Mouse (Mus musculus) T-helper 1 cell (primary cell): ENCODE data around the gene Cnn1.
"Not testable (repeated sequence)": the region's sequence is repeated elsewhere in the genome, so short reads cannot be mapped to it uniquely, and the experiment has no call there.

Experiments used
- in situ Hi-C: fragments of 300-600 bp; cut with MboI, MseI; formaldehyde crosslinking; loops from one replicate; pipeline ENCODE4 v1.15.1; 2025; ENCODE audit warnings: high pct_unique_total_duplicates

Cnn1 gene

DNA sequence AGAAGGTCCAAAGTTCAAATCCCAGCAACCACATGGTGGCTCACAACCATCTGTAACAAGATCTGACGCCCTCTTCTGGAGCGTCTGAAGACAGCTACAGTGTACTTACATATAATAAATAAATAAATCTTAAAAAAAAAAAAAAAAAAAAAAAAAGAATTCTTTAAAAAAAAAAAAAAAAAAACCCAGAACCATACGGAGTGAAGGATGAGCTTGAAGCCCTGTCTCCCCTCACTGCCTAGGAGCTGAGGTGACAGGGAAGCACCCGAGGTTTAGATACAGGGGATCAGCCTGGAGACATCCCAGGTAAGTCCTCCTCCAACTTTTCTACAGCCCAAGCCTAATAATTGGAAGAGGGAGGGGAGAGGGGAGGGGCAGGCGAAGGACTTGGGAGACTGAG is 23.2 kb upstream of the Cnn1 start:
- in situ Hi-C loops, result not testable (repeated sequence)

DNA sequence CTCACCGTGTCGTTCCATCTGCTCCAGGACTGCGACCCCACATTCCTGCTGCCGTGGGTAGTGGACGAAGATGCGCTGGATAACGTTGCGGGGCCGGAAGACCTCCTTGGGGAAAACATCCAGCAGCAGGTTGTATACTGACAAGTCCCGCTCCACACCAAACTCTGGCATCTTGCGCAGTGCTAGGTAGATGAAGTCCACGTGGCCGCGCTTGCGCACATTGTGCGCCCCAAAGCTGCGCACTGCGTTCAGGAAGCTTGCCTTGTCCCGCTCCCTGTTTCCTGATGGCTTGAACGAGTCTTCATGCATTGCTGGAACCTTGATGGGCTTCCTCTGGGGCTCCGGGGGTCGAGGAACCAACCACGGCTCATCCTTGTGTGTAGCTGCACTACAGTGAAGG is 22.8 kb upstream of the Cnn1 start:
- in situ Hi-C loops, result no loop called here

DNA sequence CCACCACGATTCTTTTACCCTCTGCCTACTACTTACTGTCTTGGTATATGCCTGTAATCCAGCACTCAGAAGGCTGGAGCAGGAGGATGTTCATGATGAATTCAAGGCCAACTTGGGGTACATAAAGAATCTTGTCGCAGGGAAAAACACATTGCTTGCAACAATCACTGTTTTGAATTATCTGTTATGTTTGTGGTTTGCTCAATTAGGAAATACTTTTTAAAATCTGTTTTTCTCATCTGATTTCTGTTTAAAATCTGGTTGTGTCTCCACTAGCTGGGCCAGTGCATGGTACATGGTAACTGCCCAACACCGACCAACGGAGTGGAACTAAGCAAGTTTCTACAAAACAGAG is 14.4 kb upstream of the Cnn1 start:
- in situ Hi-C loops, result no loop called here

DNA sequence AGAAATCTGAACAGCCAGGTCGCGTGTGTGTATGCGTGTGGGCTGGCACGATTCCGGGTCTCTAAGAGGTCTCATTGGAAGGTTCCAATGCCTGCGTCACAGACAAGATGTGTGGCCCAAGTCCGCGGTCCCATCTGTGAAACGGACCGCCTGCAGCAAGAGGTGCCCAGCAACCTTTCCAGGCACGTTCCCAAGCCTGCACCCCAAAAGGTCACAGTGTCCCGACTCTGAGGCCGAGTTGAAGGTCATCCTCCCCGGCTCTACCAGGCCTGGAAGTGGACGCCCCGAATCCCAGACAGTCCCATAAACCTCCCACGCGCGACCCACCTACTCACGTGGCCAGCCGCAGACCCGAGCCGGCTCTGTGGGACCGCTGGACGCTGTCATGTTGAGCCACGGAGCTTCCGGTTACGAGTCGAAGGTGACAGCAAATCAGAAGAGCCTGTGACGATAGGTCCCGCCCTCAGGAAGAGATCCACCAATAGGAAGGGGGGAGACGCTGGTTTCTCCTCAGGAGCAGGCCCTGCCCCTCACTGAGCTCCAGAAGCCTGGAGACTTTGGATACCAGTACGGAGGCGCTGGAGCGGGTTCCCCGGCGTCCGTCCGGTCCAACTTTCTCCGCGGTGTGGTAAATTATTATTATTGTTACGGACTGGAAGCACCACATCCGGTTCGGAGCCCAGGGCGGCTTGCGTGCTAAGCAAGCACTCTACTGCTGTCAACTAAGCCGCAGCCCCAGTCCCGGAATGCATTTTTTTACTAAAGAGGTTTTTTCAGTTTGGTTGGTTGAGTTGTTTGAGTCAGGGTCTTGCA is 13.8 kb upstream of the Cnn1 start, which contains the start of gene Ecsit:
Gene Ecsit, minus strand, starts transcription at position 417 of the 813 bp plus-strand sequence.
- in situ Hi-C loops, result no loop called here

DNA sequence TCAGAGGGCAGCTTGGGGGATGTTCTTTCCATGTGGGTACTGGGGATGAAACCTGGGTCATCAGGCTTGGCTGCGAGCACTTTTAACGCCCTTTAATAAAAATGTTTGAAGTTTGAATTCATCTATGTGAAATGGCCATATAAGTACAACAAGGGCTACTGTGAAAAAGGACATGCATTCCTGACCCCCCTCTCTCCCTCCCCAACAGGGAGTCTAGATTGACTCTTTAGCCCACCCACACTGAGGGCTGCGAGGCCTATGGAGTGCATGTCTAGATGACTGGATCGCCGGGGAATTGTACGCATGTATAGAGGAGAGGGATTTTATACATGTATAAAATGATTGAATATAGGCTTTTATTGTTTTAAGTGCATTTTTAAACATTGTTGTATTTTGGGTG is 13.0 kb upstream of the Cnn1 start:
- in situ Hi-C loops, result no loop called here

DNA sequence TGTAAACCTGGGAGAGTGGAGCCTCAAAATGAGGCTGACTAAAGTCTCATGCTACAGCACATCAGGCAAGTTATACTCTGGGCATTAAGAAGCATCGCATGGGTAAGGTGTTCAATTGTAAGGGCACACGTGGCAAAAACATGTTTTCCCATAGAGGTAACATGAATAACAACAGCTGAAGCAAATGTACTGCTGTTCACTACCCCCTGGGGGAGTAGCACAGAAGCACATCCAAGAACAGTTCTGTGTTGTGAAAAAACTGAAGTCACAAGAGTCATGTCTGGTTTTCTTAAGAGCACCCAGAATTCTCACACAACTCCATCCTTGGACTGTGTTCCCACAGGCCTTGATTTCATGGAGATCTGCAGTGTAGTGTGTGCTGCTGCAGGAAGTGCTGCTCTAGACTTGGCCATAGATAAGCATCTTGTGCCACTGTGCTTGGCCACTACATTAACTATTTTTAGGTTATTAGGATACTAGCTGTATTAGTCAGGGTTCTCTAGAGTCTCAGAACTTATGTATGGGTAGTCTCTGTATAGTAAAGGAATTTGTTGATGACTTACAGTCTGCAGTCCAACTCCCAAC is 11.9 kb upstream of the Cnn1 start:
- in situ Hi-C loops, result no loop called here

DNA sequence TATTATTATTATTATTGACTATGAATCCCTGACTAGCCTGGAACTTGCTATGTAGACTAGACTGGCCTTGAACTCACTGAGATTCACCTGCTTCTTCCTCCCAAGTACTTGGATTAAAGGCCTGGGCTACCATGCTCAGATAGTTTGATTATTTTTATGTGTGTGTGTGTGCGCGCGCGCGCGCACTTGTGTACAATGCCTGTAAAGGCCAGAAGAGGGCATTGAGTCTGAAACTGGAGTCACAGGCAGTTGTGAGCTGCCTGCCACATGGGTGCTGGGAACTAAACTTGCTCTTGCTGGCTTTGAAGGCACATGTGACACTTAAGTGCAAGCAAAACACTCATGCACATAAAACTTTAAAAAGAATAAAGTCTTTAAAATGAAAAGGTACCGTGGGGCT is 9.7 kb upstream of the Cnn1 start:
- in situ Hi-C loops, result no loop called here

DNA sequence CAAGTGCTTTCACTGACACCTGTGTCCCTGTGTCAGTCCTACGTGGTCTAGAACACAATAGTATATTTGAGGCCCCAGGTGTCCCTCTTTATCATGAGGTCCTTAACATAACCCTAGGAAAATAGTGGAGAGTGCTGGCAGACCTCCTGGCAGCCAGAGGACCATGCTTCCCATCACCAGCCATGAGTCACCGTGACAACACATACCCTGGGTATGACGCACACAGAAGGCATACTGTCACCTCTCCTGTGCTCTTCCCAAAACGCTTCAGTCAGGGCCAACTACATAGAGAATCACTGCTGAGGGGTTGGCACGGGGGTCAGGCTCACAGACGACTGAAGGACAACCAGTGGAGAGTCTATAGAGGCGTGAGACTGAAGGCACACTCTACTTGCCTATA is 9.0 kb upstream of the Cnn1 start:
- in situ Hi-C loops, result no loop called here

DNA sequence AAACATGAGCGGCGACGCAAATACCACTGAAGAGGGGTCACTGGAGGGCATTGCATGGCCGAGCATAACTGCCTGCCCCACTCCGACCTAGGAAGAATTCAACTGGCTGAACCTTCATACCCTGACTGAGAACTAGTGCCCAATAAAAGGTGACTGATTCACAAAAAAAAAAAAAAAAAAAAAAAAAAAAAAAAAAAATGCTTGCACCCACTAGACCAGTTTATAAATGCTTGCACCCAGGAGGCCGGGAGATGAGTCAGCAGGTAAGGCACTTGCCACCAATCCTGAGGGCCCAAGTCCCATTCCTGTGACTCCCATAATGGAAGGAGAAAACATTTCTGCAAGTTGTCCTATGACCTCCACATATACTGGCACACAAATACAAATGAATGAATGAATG is 6.3 kb upstream of the Cnn1 start:
- in situ Hi-C loops, result no loop called here

DNA sequence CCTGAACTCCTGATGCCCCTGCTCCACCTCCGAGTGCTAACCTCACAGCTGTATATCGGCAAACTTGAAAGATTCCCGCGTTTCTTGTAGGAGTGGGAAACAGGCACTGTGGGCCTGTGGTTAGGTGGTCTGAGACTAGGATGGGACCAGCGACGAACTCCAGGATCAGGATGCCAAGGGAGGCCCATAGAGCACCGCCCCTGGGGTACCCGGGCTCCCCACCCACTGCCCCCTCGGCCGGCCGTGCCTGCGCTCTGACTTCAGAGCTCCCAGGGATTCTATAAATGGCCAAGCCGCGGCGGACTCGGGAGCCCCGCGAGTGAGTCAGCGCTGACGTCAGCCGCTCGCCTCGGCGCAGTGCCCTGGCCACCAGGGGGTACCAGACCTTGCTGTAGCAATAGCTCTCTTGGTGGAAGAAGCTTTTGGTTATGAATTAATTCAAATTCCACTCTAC is 3.1 kb upstream of the Cnn1 start:
- in situ Hi-C loops, result no loop called here

DNA sequence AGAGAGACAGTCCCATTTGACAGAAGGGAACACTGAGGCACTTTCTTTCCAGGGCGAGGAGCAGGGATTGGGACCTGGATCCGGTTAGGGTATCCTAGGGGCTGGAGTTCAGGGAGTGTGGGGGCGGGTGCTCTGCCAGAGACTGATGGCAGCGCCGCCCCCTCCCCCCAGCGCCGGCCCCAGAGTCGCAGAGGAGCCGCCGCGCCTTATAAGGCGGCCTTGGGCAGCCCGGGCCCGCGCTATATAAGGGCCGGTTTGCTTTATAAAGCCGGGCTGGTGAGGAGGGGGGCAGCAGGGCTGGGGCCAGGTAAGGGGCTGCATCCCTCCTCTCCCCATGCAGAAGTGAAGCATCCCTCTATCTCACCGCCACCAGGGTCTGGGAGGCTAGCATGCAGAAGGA is 906 bp downstream of the Cnn1 start:
- in situ Hi-C loops, result no loop called here

DNA sequence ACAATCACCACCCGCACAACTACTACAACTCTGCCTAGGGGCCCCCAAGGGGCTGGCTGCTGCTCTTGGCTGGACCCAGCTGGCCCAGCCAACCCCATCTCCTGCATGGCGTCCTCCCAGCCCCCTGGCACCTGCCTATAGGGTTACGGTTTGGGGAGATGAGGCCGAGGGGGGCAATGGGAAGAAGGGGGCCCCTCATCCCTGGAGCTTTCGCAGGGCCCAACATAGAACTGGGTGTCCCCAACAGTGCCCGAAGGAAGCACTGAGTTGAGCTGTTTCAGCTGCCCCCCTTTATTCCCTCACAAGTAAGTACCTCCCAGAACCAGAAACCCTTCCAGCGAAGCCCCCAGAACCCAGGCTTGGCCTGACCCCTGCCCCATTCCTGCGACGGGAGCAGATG is 9.2 kb downstream of the Cnn1 start:
- in situ Hi-C loops, result no loop called here

DNA sequence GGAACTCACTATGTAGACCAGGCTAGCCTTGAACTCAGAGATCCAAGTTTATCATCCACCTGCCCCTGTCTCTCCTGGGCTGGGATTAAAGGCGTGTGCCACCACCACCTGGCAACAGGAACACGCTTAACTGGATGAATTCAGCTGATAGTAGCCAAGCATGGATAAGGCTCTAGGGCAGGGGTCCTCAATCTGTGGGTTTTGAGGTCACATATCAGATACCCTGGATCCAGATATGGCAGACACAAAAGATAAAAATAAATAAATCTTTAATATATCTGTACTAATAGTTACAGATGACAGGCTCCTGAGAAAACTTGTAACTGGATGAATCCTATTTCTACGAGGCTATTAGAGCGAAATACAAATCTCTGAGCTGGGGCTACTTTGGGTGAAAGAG is 16.6 kb downstream of the Cnn1 start:
- in situ Hi-C loops, result loop anchor here (5.0 kb wide), 1 partner anchor 103 kb away; no protein-coding TSS in a partner anchor

DNA sequence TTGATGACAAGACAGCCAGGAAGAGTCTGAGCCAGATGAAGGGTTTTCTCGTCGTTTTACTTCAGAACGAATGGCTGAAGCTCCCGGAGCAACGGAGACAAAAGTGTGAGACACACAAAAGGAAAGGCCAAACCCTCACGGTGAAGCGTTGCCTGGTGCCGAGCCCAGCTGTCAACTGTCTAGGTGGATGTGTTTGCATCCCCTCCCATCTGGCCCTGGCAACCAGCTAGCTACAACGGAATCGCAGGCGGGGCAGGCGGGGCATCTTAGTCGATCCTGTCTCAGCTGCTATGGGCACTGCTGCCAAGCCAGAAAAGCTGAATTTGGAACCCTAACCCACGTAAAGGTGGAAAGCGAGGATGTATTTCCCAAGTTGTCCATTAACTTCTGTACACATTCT is 17.1 kb downstream of the Cnn1 start:
- in situ Hi-C loops, result loop anchor here (5.0 kb wide), 1 partner anchor 104 kb away; no protein-coding TSS in a partner anchor

DNA sequence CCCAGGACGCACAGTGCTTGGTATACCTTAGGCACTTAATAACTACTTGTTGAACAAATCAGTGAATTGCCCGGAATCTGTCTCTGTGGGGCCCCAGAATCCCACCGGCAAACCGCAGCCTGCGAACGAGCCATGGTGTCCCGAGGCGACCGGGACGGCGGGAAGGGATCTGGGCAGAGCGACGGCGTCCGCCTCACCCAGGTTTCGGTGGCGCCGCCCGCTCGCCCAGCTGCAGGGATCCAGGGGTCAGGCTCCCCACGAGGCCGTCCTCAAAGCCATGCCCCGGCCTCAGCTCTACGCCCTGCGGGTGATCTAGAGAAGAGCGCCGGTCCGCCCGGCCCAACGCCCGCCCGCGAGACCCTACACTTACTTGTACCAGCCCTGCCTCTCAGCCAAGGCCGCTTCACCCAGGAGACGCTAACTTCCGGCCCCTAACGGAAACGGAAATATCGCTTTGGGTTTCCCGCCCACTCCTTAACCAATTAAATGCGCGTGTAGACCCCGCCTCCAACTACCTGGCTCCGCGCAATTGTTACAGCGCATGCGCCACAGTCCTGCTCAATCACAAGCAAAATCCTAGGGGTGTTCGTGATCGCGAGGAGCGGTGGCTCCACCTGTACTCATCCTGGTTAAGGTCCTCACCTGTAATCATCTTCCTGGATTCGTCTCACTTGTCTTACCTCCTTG is 17.9 kb downstream of the Cnn1 start, which contains the start of gene Elof1:
Gene Elof1, minus strand, starts transcription at position 433 of the 687 bp plus-strand sequence.
- in situ Hi-C loops, result loop anchor here (5.0 kb wide), 1 partner anchor 105 kb away; no protein-coding TSS in a partner anchor

DNA sequence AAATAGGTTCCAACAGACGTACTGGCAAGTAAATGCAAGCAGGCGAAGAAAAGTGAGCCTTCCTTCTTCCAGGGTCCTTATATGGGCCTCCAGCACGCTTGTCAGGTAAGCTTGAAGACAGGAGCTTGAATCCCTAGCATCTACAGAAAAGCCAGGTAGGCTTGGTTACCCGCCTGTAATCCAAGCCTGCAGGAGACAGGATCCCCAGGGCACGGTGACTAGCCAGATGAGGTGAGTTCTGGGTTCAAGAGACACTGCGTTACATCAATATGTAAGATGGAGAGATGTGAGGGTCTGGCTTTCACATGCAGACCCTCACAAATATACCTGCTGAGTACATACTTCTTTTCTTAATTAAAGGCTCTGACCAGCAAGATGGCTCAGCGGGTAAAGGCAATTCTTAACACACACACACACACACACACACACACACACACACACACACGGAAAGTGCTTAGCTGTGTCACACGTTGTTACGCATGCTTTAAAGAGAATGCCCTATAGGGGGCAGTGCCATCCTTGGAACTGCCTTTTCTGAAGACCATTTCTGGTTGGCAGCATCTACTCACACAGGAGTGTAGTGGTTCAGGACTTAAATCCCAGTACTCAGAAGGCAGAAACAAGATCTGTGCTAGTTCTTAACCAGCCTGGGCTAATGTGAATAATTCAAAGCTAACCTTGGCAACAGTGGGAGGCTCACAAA is 18.9 kb downstream of the Cnn1 start:
- in situ Hi-C loops, result loop anchor here (5.0 kb wide), 1 partner anchor 106 kb away; no protein-coding TSS in a partner anchor

DNA sequence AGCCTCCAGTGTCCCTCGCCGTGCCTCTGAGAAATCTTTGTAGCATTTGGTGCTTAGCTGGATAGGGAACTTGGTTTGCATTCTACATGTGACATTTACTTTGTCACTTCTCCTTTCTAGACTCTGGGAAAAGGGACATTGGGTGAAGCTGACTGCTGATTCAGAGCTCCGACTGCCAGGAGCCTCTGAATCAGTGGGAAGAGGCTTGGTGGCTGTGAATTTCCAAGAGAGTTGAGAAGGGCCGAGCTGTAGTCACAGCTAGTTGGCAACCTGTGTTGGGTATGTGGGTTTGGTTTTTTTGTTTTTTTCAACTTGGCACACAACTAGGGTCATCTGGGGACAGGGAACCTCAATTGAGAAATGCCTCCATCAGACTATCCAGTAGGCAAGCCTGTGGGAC is 20.5 kb downstream of the Cnn1 start:
- in situ Hi-C loops, result loop anchor here (5.0 kb wide), 1 partner anchor 107 kb away; no protein-coding TSS in a partner anchor

DNA sequence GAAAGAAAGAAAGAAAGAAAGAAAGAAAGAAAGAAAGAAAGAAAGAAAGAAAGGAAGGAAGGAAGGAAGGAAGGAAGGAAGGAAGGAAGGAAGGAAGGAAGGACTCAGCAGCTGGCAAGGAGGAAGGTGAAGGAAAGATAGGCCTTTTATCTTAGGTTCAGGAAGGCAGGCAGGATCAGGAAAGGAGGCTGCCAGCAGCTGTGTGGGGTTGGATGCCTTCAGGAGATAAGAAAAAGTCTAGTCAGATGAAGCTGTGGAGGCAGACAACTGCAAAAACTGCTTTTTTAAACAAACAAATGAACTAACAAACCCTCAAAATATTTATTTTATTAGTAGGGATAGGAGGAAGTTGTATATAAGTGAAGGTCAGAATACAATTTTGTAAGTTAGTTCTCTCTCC is 22.5 kb downstream of the Cnn1 start:
- in situ Hi-C loops, result no loop called here

DNA sequence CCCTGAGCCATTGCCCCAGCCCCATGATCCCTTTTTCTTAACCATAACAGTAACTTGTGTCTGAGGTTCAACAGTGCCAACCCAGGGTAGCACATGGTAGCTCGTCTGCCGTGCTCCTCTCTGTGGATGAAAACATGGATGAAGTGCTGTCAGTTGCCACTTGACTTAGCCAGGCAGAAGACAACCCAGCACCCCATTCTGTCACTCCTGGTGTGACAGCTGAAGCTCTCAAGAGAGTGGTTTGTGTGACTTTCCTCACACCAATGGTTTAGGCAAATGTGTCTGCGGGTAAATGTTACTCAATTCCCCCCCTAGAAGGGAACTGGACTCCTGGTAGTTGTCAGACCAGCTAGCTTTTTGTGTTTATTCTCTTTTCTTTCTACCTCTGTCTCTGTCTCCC is 23.0 kb downstream of the Cnn1 start:
- in situ Hi-C loops, result no loop called here

DNA sequence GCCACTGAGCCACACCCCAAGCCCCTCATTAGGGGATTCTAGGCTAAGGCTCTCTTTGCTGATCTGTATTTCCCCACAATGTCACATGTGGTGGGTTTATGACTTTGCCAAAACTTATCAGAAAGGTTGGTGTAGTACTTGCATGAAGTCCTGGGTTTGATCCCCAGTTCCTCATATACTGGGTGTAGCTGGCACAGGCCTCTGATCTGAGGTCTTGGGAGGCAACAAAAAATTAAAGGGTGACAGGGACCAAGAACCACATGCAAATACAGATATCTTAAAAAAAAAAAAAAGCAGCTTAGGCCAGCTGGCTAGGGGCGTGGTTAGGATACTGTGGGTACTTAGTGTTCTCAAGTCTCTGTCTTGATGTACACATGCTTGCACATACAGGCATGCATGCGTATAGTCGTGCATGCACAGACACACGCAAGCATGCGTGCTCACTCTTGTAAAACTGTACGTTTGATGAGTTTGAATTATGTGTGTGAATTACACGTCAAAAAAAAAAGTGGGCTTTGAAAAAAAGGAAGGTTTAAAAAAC is 24.1 kb downstream of the Cnn1 start:
- in situ Hi-C loops, result no loop called here

DNA sequence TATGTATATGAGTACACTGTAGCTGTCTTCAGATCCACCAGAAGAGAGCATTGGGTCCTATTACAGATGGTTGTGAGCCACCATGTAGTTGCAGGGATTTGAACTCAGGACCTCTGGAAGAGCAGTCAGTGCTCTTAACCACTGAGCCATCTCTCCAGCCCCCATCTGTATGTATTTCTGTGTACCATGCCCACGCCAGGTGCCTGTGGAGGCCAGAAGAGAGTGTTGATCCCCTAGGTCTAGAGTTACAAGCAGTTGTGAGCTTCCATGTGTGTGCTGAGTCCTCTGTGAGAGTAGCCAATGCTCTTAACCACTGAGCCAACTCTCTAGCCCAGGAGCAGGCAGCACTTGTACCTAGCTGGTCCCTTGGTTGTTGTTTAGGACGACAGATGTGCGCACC is 25.2 kb downstream of the Cnn1 start:
- in situ Hi-C loops, result no loop called here
